Mouse (Mus musculus): ENCODE measurements around the gene Osm.

Gene Osm

GRCm38 (mm10) chr11:4235665-4236545, at the start of gene Osm:
Gene Osm, plus strand, starts transcription at chr11:4236420.
- DNase-seq (ENCODE audit: inconsistent age in 2 of 2, low spot score in 1 of 2): peak in 1 of 2 experiments; percentile 47

- DNase-seq (ENCODE audit: inconsistent age in 2 of 2, low spot score in 1 of 2): peak; percentile 99
Measured at GRCm38 (mm10) chr11:4186486-4187317, 49.5 kb upstream of the Osm start, which contains the start of gene Tbc1d10a. Gene Tbc1d10a, plus strand, starts transcription at chr11:4186789.

GRCm38 (mm10) chr11:4187318-4187700, 48.9 kb upstream of the Osm start:
- no peak for DNase-seq (ENCODE audit: inconsistent age in 2 of 2, low spot score in 1 of 2)

GRCm38 (mm10) chr11:4189182-4189581, 47.0 kb upstream of the Osm start:
- peak in 1 of 2 experiments; percentile 48 for DNase-seq (ENCODE audit: inconsistent age in 2 of 2, low spot score in 1 of 2)

- DNase-seq (ENCODE audit: inconsistent age in 2 of 2, low spot score in 1 of 2): peak; percentile 62 to 75
Measured at GRCm38 (mm10) chr11:4190677-4191076, 45.5 kb upstream of the Osm start.

GRCm38 (mm10) chr11:4192757-4193156, 43.5 kb upstream of the Osm start:
- DNase-seq (ENCODE audit: inconsistent age in 2 of 2, low spot score in 1 of 2): peak in 1 of 2 experiments; percentile 32

- DNase-seq (ENCODE audit: inconsistent age in 2 of 2, low spot score in 1 of 2): no peak
Measured at GRCm38 (mm10) chr11:4193420-4193819, 42.8 kb upstream of the Osm start.

- DNase-seq (ENCODE audit: inconsistent age in 2 of 2, low spot score in 1 of 2): no peak
Measured at GRCm38 (mm10) chr11:4195597-4196031, 40.6 kb upstream of the Osm start.

- peak in 1 of 2 experiments; percentile 46 for DNase-seq (ENCODE audit: inconsistent age in 2 of 2, low spot score in 1 of 2)
Measured at GRCm38 (mm10) chr11:4196636-4197035, 39.6 kb upstream of the Osm start.

- DNase-seq (ENCODE audit: inconsistent age in 2 of 2, low spot score in 1 of 2): peak in 1 of 2 experiments; percentile 80
Measured at GRCm38 (mm10) chr11:4197691-4198090, 38.5 kb upstream of the Osm start.

GRCm38 (mm10) chr11:4201981-4202700, 34.1 kb upstream of the Osm start:
- peak; percentile 20 to 42 for DNase-seq (ENCODE audit: inconsistent age in 2 of 2, low spot score in 1 of 2)

GRCm38 (mm10) chr11:4202995-4203704, 33.1 kb upstream of the Osm start:
- DNase-seq (ENCODE audit: inconsistent age in 2 of 2, low spot score in 1 of 2): no peak

- DNase-seq (ENCODE audit: inconsistent age in 2 of 2, low spot score in 1 of 2): peak; percentile 74 to 86
Measured at GRCm38 (mm10) chr11:4203705-4204074, 32.5 kb upstream of the Osm start.

GRCm38 (mm10) chr11:4205097-4205655, 31.0 kb upstream of the Osm start:
- DNase-seq (ENCODE audit: inconsistent age in 2 of 2, low spot score in 1 of 2): no peak

- no peak for DNase-seq (ENCODE audit: inconsistent age in 2 of 2, low spot score in 1 of 2)
Measured at GRCm38 (mm10) chr11:4205951-4206350, 30.3 kb upstream of the Osm start.

GRCm38 (mm10) chr11:4206563-4206962, 29.7 kb upstream of the Osm start:
- DNase-seq (ENCODE audit: inconsistent age in 2 of 2, low spot score in 1 of 2): no peak

- no peak for DNase-seq (ENCODE audit: inconsistent age in 2 of 2, low spot score in 1 of 2)
Measured at GRCm38 (mm10) chr11:4207655-4208054, 28.6 kb upstream of the Osm start.

GRCm38 (mm10) chr11:4209556-4209955, 26.7 kb upstream of the Osm start:
- DNase-seq (ENCODE audit: inconsistent age in 2 of 2, low spot score in 1 of 2): no peak

GRCm38 (mm10) chr11:4210786-4211185, 25.4 kb upstream of the Osm start:
- DNase-seq (ENCODE audit: inconsistent age in 2 of 2, low spot score in 1 of 2): peak; percentile 58 to 78

GRCm38 (mm10) chr11:4213107-4213506, 23.1 kb upstream of the Osm start:
- peak; percentile 71 to 74 for DNase-seq (ENCODE audit: inconsistent age in 2 of 2, low spot score in 1 of 2)

Data from adrenal gland, adult (tissue).